Mouse (Mus musculus) liver, postnatal 0 days (tissue): ENCODE measurements around the gene Ankmy1. TPM values are rescaled to one million over a fixed set of nuclear protein-coding genes. Genes with fewer than 3 reads are reported as not detected.

Source experiments
- ATAC-seq: fragments of 200-750 bp; cut with Nextera tagmentation; 2 replicates; pipeline ENCODE4 v1.8.0; 2017; ENCODE audit warnings: mild to moderate bottlenecking, moderate library complexity
- DNase-seq: peaks from one replicate; pipeline ENCODE4 v3.0.0-alpha.2; 2016
- H3K27ac ChIP-seq: fragments of 300-500 bp; sonication (generic); 2 replicates; pipeline ENCODE4 v1.5.1; 2014; ENCODE audit warnings: antibody characterized with exemption, moderate library complexity, mild to moderate bottlenecking, low read depth
- H3K27me3 ChIP-seq: fragments of 300-500 bp; sonication (generic); 2 replicates; pipeline ENCODE4 v1.6.1; 2014; ENCODE audit warnings: low read length, control low read depth, mixed read lengths; ENCODE audit not compliant: insufficient read depth
- H3K36me3 ChIP-seq: fragments of 300-500 bp; sonication (generic); replicated peaks from 2 replicates; pipeline ENCODE4 v1.6.1; 2014; ENCODE audit warnings: mild to moderate bottlenecking, control low read depth, low read length, moderate library complexity, mixed read lengths; ENCODE audit not compliant: insufficient read depth
- H3K4me1 ChIP-seq: fragments of 300-500 bp; sonication (generic); 2 replicates; pipeline ENCODE4 v1.6.1; 2014; ENCODE audit warnings: antibody characterized with exemption, mild to moderate bottlenecking, control low read depth; ENCODE audit not compliant: insufficient read depth
- H3K4me2 ChIP-seq: fragments of 300-500 bp; sonication (generic); 2 replicates; pipeline ENCODE4 v1.6.1; 2014; ENCODE audit warnings: low read depth, mild to moderate bottlenecking, low read length, moderate library complexity, mixed read lengths
- H3K4me3 ChIP-seq: fragments of 300-500 bp; sonication (generic); 2 replicates; pipeline ENCODE4 v1.5.1; 2014; ENCODE audit warnings: low read depth, low read length
- H3K9ac ChIP-seq: fragments of 300-500 bp; sonication (generic); replicated peaks from 2 replicates; pipeline ENCODE4 v1.6.1; 2014; ENCODE audit warnings: mild to moderate bottlenecking, moderate library complexity
- H3K9me3 ChIP-seq: fragments of 300-500 bp; sonication (generic); 2 replicates; pipeline ENCODE4 v1.6.1; 2016; ENCODE audit warnings: mild to moderate bottlenecking, control low read depth, low read length, mixed read lengths
- CTCF ChIP-seq: sonication (generic); IDR thresholded peaks from 2 replicates; pipeline ENCODE4 v1.5.1; 2016; ENCODE audit warnings: antibody characterized with exemption, low read depth
- EP300 ChIP-seq: IDR thresholded peaks from 2 replicates; pipeline ENCODE4 v1.6.1; 2016; ENCODE audit warnings: antibody characterized with exemption, low read depth, mild to moderate bottlenecking
- WGBS: fragments of 180-500 bp; shearing (Covaris S2); extraction: QIAGEN DNeasy Blood & Tissue Kit; methylation state at CpG from one replicate; pipeline ENCODE4 v1.1.7; 2014; ENCODE audit not compliant: insufficient replicate concordance; 5-methylcytosine and 5-hydroxymethylcytosine counted together
- polyA plus RNA-seq: library from polyadenylated mRNA; unstranded; fragments of >200 nt; fragmentation: Nextera tagmentation; extraction: Ambion mirVana; gene quantifications from 2 replicates; pipeline ENCODE4 v1.2.1, GENCODE M21; 2015

Ankmy1 gene
- polyA plus RNA-seq, 1 experiment from 2014 or later: 0.05 TPM

DNA sequence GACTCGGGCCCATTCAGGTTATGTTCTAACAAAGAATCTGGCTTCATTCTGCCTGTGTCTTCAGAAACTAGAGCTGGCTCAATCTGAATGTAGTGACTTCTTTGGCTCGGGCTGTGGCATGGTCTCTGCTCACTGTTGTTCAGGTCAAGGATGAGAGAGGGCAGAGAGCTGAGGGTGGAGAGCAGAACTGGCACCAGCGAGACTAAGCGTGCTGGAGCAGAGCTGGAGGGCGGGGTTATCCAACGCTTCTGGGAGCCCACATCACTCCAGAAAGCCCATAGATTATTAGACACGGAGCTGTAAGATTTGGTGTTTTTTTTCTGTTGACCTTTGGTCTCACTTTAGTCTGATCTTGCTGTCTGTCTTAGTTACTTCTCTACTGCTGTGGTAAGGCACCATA lies 30.0 kb downstream of the Ankmy1 start:
- TF ChIP-seq EP300 (no peak), CTCF (no peak)
- no peaks in the 10 kb centered on the region for H3K27me3 ChIP-seq
- no peaks in the 10 kb centered on the region for H3K9me3 ChIP-seq
- H3K4me2 ChIP-seq: no peak overlapping the region
- H3K4me3 ChIP-seq: no peak overlapping the region
- H3K9ac ChIP-seq: no peak overlapping the region
- no peak for ATAC-seq
- WGBS: 80% methylated on average over 7 of the region's 7 CpGs
- H3K27ac ChIP-seq: no peak overlapping the region
- no peak for DNase-seq
- H3K36me3 ChIP-seq: no peaks in the 10 kb centered on the region
- H3K4me1 ChIP-seq: no peaks in the 10 kb centered on the region

DNA sequence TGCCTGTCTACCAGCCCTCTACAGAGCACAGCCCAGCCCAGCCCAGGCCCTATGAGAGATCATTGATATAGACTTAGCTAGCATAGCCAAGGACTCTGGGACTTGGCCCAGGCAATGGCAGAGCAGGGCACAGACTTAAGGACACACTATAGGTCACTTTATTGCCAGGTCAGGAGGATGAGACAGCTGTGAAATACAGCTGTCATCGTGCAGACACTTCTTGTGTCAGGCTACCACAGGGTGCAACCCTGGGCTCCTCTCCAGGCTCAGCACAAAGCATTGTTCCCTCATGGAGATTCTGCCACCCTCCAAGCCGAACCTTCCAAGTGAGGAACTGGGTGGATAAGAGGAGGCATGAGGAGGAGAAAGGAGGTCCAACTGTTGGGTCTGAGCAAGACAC lies 32.7 kb downstream of the Ankmy1 start:
- Histone ChIP-seq H3K4me3 (no peak overlapping the region), H3K4me2 (no peak overlapping the region), H3K9ac (no peak overlapping the region), H3K9me3 (no peaks in the 10 kb centered on the region), H3K27me3 (no peaks in the 10 kb centered on the region), H3K27ac (no peak overlapping the region), H3K36me3 (no peaks in the 10 kb centered on the region), H3K4me1 (no peaks in the 10 kb centered on the region)
- WGBS: 64% methylated on average over 2 of the region's 2 CpGs
- DNase-seq (no peak), ATAC-seq (no peak)
- TF ChIP-seq CTCF: no peak
- no peak for TF ChIP-seq EP300

DNA sequence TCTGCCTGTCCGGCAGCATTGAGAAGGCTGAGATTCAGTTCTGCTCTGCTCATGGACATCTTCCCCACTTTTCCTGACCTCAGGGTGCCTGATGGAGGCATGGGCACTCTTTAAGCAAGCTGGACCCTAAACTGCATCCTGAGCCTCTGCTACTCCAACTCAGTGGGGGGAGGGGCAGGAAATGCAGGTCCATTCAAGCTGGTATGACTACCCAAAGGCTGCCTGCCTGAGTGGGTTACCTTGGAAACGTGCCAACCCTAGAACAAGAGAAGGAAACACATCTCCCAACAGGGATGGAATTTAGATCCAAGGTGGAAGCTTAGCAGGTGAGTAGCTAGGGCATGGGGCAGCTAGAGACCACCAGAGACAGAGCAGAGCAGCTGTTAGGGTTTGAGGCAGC lies 36.5 kb downstream of the Ankmy1 start:
- no peak for TF ChIP-seq CTCF
- no peak for TF ChIP-seq EP300
- DNase-seq (no peak), ATAC-seq (no peak)
- H3K9ac ChIP-seq: no peak overlapping the region
- H3K4me2 ChIP-seq: no peak overlapping the region
- H3K4me3 ChIP-seq: no peak overlapping the region
- no peaks in the 10 kb centered on the region for H3K9me3 ChIP-seq
- H3K27ac ChIP-seq: no peak overlapping the region
- H3K4me1 ChIP-seq: no peaks in the 10 kb centered on the region
- no peaks in the 10 kb centered on the region for H3K27me3 ChIP-seq
- WGBS: 57% methylated on average over 2 of the region's 2 CpGs
- H3K36me3 ChIP-seq: no peaks in the 10 kb centered on the region

DNA sequence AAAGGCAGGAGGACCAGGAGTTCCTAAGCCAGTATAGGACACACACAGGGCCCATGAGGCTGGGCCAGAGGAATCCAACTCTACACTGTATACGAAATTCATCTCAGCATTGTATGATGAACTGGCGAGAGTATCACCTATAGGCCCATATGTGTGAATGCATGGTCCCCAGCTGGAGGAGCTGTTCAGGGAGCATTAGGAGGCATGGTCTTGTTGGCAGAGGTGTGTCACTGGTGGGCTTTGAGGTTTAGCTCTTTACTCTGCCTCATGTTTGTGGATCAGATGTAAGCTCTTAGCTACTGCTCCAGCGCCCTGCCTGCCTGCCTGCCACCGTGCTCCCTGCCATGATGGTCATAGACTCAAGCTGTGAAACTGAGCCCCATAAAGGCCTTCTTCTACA lies 39.4 kb downstream of the Ankmy1 start:
- Histone ChIP-seq H3K36me3 (no peaks in the 10 kb centered on the region), H3K27ac (no peak overlapping the region), H3K27me3 (no peaks in the 10 kb centered on the region), H3K4me3 (no peak overlapping the region), H3K4me2 (no peak overlapping the region), H3K4me1 (no peaks in the 10 kb centered on the region), H3K9ac (no peak overlapping the region), H3K9me3 (no peaks in the 10 kb centered on the region)
- no peak for ATAC-seq
- WGBS: 70% methylated on average over 4 of the region's 4 CpGs
- TF ChIP-seq EP300 (no peak), CTCF (no peak)
- DNase-seq: no peak

DNA sequence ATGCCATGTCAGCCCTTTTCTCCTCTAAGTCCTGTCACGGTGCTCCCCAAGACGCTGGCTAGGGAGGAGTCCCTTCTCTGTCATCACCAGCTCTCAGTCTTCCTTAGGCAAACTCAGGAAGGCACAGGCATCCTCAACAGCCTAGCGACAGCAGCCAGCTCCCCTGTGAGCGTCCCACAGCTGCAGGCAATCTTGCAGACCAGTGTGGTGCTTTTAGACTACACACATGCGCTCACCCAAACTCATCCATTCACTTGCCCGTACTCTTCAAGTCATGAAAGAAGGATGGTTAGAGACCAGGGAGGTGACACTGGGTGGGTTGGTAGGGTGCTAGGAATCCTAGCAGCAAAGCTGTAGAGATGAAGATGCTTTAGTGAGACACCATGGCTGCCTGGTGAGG lies 41.2 kb downstream of the Ankmy1 start:
- DNase-seq: no peak
- no peak overlapping the region for H3K27ac ChIP-seq
- H3K4me3 ChIP-seq: no peak overlapping the region
- TF ChIP-seq EP300 (no peak), CTCF (no peak)
- no peaks in the 10 kb centered on the region for H3K4me1 ChIP-seq
- H3K9me3 ChIP-seq: no peaks in the 10 kb centered on the region
- no peak overlapping the region for H3K9ac ChIP-seq
- H3K4me2 ChIP-seq: no peak overlapping the region
- WGBS: 66% methylated on average over 6 of the region's 6 CpGs
- H3K36me3 ChIP-seq: no peaks in the 10 kb centered on the region
- H3K27me3 ChIP-seq: no peaks in the 10 kb centered on the region
- no peak for ATAC-seq

DNA sequence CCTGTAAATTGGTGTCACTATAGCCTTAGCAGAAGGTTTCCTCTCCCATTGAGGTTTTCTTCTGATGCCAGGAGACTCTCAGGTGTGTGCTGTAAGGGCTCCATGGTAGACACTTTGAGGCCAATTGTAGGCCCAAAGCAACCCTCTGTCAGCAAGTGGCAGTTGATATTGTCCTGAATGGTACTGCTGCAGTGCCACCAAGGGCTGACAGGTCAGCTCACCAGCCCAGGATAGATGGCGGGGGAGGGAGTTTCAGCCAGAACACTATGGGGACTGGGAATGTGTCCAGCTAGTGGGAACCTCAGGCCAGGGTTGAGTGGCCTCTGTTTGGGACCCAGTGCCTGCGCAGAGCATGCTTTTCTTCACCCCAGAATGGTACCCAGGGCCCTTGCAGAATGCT lies 50.3 kb downstream of the Ankmy1 start:
- no peak for TF ChIP-seq CTCF
- no peak for TF ChIP-seq EP300
- no peak overlapping the region for H3K27ac ChIP-seq
- no peak overlapping the region for H3K4me3 ChIP-seq
- no peak for ATAC-seq
- WGBS: 71% methylated on average over 2 of the region's 2 CpGs
- no peak overlapping the region for H3K9ac ChIP-seq
- H3K9me3 ChIP-seq: no peaks in the 10 kb centered on the region
- no peak for DNase-seq
- no peaks in the 10 kb centered on the region for H3K36me3 ChIP-seq
- peaks cover 16% of the 10 kb centered on the region for H3K27me3 ChIP-seq
- H3K4me1 ChIP-seq: peaks cover 3% of the 10 kb centered on the region; the same call in 1 of the 2 replicates
- H3K4me2 ChIP-seq: no peak overlapping the region

DNA sequence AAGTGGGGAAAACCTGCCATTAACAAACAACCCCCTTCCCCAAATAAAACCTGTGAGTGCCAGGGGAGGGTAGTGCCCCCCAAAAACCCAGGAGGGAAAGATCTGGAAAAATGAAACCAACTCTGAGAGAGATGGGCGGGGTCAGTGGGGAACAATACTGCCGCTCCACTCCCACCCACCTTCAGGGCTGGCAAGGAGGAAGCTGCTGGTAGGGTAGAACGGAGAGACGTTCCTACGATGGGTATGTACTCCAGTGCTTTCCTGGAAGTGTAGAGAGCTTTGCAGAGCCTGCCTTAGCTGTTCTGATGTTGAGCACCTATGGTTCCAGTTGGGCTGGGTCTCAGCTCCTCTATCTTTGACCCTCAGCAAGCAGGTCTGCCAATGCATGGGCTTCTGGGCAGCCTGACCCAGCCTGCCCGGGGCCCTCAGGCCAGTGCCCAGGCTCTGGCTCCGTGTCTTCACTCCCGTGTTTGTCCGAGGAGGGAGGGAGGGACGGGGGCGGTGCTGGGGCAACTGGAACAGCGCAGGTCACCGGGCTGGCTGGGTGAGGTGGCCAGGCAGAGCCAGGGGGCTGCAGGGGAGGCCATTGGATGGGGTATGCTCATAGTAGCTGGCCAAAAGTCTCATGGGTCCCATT lies 52.6 kb downstream of the Ankmy1 start:
- Histone ChIP-seq H3K9me3 (no peaks in the 10 kb centered on the region), H3K36me3 (no peaks in the 10 kb centered on the region), H3K4me3 (no peak overlapping the region), H3K9ac (no peak overlapping the region), H3K4me2 (no peak overlapping the region), H3K27ac (no peak overlapping the region), H3K4me1 (peaks cover 3% of the 10 kb centered on the region; the same call in 1 of the 2 replicates), H3K27me3 (peaks cover 24% of the 10 kb centered on the region)
- DNase-seq: no peak
- WGBS: 41% methylated on average over 13 of the region's 13 CpGs
- TF ChIP-seq EP300: no peak
- TF ChIP-seq CTCF: no peak
- ATAC-seq: no peak
